Mouse (Mus musculus) MEL (cell line): ENCODE measurements around the gene Atp10a. TPM values are rescaled to one million over a fixed set of nuclear protein-coding genes. Genes with fewer than 3 reads are reported as not detected.

Experiments
- DNase-seq: peaks from one replicate; pipeline ENCODE4 v3.0.0; 2011; ENCODE audit warnings: low read depth, low spot score
- H3K27ac ChIP-seq: 2 replicates; pipeline ENCODE4 v1.5.1; 2012; ENCODE audit warnings: low read depth, mild to moderate bottlenecking, control low read depth, low read length, moderate library complexity; ENCODE audit not compliant: control insufficient read depth
- H3K27me3 ChIP-seq, 2 experiments: fragments of 150-350 bp in 1 of 2; sonication (generic) in 1 of 2; 2 replicates each; pipeline ENCODE4 v1.6.1; 2012; ENCODE audit warnings: low read length in 2 of 2, mild to moderate bottlenecking in 2 of 2, improper control_type of control experiment in 1 of 2, moderate library complexity in 1 of 2; ENCODE audit not compliant: insufficient read depth in 2 of 2, control insufficient read depth in 1 of 2
- H3K36me3 ChIP-seq, 2 experiments: 2 replicates each; pipeline ENCODE4 v1.6.1; 2012 to 2014; ENCODE audit warnings: low read length in 2 of 2, improper control_type of control experiment in 1 of 2, inconsistent platforms in 1 of 2, mild to moderate bottlenecking in 1 of 2; ENCODE audit not compliant: insufficient read depth in 2 of 2, control insufficient read depth in 1 of 2
- H3K4me1 ChIP-seq, 2 experiments: fragments of 150-350 bp in 1 of 2; sonication (generic) in 1 of 2; 2 replicates each; pipeline ENCODE4 v1.6.1; 2012; ENCODE audit warnings: low read length in 2 of 2, improper control_type of control experiment in 1 of 2, mild to moderate bottlenecking in 1 of 2; ENCODE audit not compliant: insufficient read depth in 2 of 2, control insufficient read depth in 1 of 2
- H3K4me3 ChIP-seq, 2 experiments: fragments of 150-350 bp in 1 of 2; sonication (generic) in 1 of 2; 2 replicates each; pipeline ENCODE4 v1.5.1; 2012; ENCODE audit warnings: low read depth in 2 of 2, low read length in 2 of 2, mild to moderate bottlenecking in 2 of 2, moderate library complexity in 2 of 2, control low read depth in 1 of 2, improper control_type of control experiment in 1 of 2; ENCODE audit not compliant: control insufficient read depth in 1 of 2, insufficient read depth in 1 of 2
- H3K79me2 ChIP-seq: 2 replicates; pipeline ENCODE4 v1.6.1; 2012; ENCODE audit warnings: mild to moderate bottlenecking, low read length, moderate library complexity; ENCODE audit not compliant: control insufficient read depth, poor library complexity, insufficient read depth
- H3K9ac ChIP-seq: 2 replicates; pipeline ENCODE4 v1.6.1; 2012; ENCODE audit warnings: low read depth, mild to moderate bottlenecking, control low read depth, low read length, moderate library complexity; ENCODE audit not compliant: control insufficient read depth, poor library complexity, severe bottlenecking
- H3K9me3 ChIP-seq: fragments of 150-350 bp; sonication (generic); replicated peaks from 2 replicates; pipeline ENCODE4 v1.6.1; 2012; ENCODE audit warnings: mild to moderate bottlenecking, low read length, improper control_type of control experiment, moderate library complexity; ENCODE audit not compliant: insufficient read depth
- CHD1 ChIP-seq: IDR thresholded peaks from 2 replicates; pipeline ENCODE4 v1.6.1; 2012; ENCODE audit warnings: low read depth, mild to moderate bottlenecking, inconsistent platforms, low read length, improper control_type of control experiment
- CTCF ChIP-seq, 3 experiments: IDR thresholded peaks in 2 of 3; conservative IDR thresholded peaks in 1 of 3; 2 replicates each; pipeline ENCODE4 v1.5.1; 2011 to 2012; ENCODE audit warnings: low read length in 3 of 3, low read depth in 2 of 3, mild to moderate bottlenecking in 2 of 3, improper control_type of control experiment in 1 of 3, inconsistent platforms in 1 of 3, mixed read lengths in 1 of 3, moderate library complexity in 1 of 3; ENCODE audit not compliant: control insufficient read depth in 1 of 3, insufficient read depth in 1 of 3, poor library complexity in 1 of 3, severe bottlenecking in 1 of 3
- E2F4 ChIP-seq: IDR thresholded peaks from 2 replicates; pipeline ENCODE4 v1.6.1; 2011; ENCODE audit warnings: low read depth, low read length, improper control_type of control experiment, borderline replicate concordance
- EP300 ChIP-seq, 2 experiments: IDR thresholded peaks; 2 replicates each; pipeline ENCODE4 v1.6.1; 2011; ENCODE audit warnings: improper control_type of control experiment in 2 of 2, low read length in 2 of 2, low read depth in 1 of 2, mild to moderate bottlenecking in 1 of 2
- JUND ChIP-seq: IDR thresholded peaks from 2 replicates; pipeline ENCODE4 v1.6.1; 2011; ENCODE audit warnings: low read depth, mild to moderate bottlenecking, improper control_type of control experiment, low read length
- KAT2A ChIP-seq: conservative IDR thresholded peaks from 2 replicates; pipeline ENCODE4 v1.6.1; 2012; ENCODE audit warnings: low read depth, low read length, improper control_type of control experiment, inconsistent platforms
- MXI1 ChIP-seq: IDR thresholded peaks from 2 replicates; pipeline ENCODE4 v1.6.1; 2011; ENCODE audit warnings: mild to moderate bottlenecking, low read depth, low read length, improper control_type of control experiment
- MYB ChIP-seq: IDR thresholded peaks from 2 replicates; pipeline ENCODE4 v1.6.1; 2011; ENCODE audit warnings: mild to moderate bottlenecking, low read depth, low read length, improper control_type of control experiment
- NELFE ChIP-seq: IDR thresholded peaks from 2 replicates; pipeline ENCODE4 v1.6.1; 2011; ENCODE audit warnings: low read depth, low read length, improper control_type of control experiment
- POLR2AphosphoS5 ChIP-seq: IDR thresholded peaks from 2 replicates; pipeline ENCODE4 v1.6.1; 2012; ENCODE audit warnings: low read depth, borderline replicate concordance, mild to moderate bottlenecking, inconsistent platforms, low read length, moderate library complexity, mixed read lengths
- RCOR1 ChIP-seq: IDR thresholded peaks from 2 replicates; pipeline ENCODE4 v1.6.1; 2012; ENCODE audit warnings: low read depth, mild to moderate bottlenecking, inconsistent platforms, low read length, improper control_type of control experiment
- SIN3A ChIP-seq: IDR thresholded peaks from 2 replicates; pipeline ENCODE4 v1.6.1; 2012; ENCODE audit warnings: low read length, improper control_type of control experiment, inconsistent platforms
- TAL1 ChIP-seq: IDR thresholded peaks from 2 replicates; pipeline ENCODE4 v1.6.1; 2012; ENCODE audit warnings: mild to moderate bottlenecking, inconsistent platforms, low read length, moderate library complexity, mixed read lengths
- UBTF ChIP-seq: IDR thresholded peaks from 2 replicates; pipeline ENCODE4 v1.6.1; 2012; ENCODE audit warnings: low read depth, mild to moderate bottlenecking, inconsistent platforms, low read length, improper control_type of control experiment, moderate library complexity, borderline replicate concordance; ENCODE audit not compliant: insufficient read depth
- USF2 ChIP-seq, 2 experiments: IDR thresholded peaks; 2 replicates each; pipeline ENCODE4 v1.6.1; 2011 to 2012; ENCODE audit warnings: improper control_type of control experiment in 2 of 2, low read length in 2 of 2, borderline replicate concordance in 1 of 2, inconsistent platforms in 1 of 2, low read depth in 1 of 2, mild to moderate bottlenecking in 1 of 2; ENCODE audit not compliant: insufficient read depth in 1 of 2
- ZC3H11A ChIP-seq: IDR thresholded peaks from 2 replicates; pipeline ENCODE4 v1.6.1; 2012; ENCODE audit warnings: low read depth, mild to moderate bottlenecking, inconsistent platforms, low read length, improper control_type of control experiment
- ZNF384 ChIP-seq: IDR thresholded peaks from 2 replicates; pipeline ENCODE4 v1.6.1; 2012; ENCODE audit warnings: low read depth, mild to moderate bottlenecking, inconsistent platforms, low read length, improper control_type of control experiment
- polyA plus RNA-seq, 2 experiments: library from polyadenylated mRNA; stranded (reverse) in 1 of 2; unstranded in 1 of 2; fragments of >175 nt in 1 of 2; fragments of >200 nt in 1 of 2; gene quantifications; 2 replicates each; pipeline versions ENCODE4 v1.2.1 to v1.2.4; 2012; ENCODE audit warnings: low replicate concordance in 2 of 2, low read depth in 1 of 2; ENCODE audit not compliant: insufficient read length in 2 of 2, insufficient read depth in 1 of 2, missing spikeins in 1 of 2
- total RNA-seq: library from RNA; depleted of rRNA; stranded (reverse); fragments of 300-350 nt; gene quantifications from 2 replicates; pipeline ENCODE4 v1.2.3, GENCODE M21; 2012

Gene Atp10a
- total and polyA plus RNA-seq, 3 experiments: not detected

- TF ChIP-seq MXI1 (no peak), MYB (no peak), ZC3H11A (no peak), NELFE (no peak), RCOR1 (no peak), E2F4 (no peak)
- TF ChIP-seq, all 39 proteins: peak for 0
- Histone ChIP-seq H3K9me3 (no peaks in the 10 kb centered on the region), H3K36me3 (no peaks in the 10 kb centered on the region), H3K27me3 (no peaks in the 10 kb centered on the region), H3K4me1 (no peaks in the 10 kb centered on the region), H3K4me3 (no peak overlapping the region), H3K79me2 (no peaks in the 10 kb centered on the region), H3K27ac (no peak overlapping the region), H3K9ac (no peak overlapping the region)
- no peak for DNase-seq
Observed at GRCm38 (mm10) chr7:58840367-58840766, 184.4 kb downstream of the Atp10a start.

- Histone ChIP-seq H3K9ac (no peak overlapping the region), H3K79me2 (no peaks in the 10 kb centered on the region), H3K4me1 (no peaks in the 10 kb centered on the region), H3K9me3 (no peaks in the 10 kb centered on the region), H3K4me3 (no peak overlapping the region), H3K27me3 (no peaks in the 10 kb centered on the region), H3K36me3 (no peaks in the 10 kb centered on the region), H3K27ac (no peak overlapping the region)
- no peak for DNase-seq
- TF ChIP-seq EP300 (IDR thresholded peaks at IDR 0.05; ENCODE audit: low read depth in 1 of 2, low read length in 2 of 2): no peak
- TF ChIP-seq SIN3A: no peak
- no peak for TF ChIP-seq USF2 (IDR thresholded peaks at IDR 0.05; ENCODE audit: borderline replicate concordance in 1 of 2, insufficient read depth in 1 of 2, low read depth in 1 of 2, low read length in 2 of 2)
- TF ChIP-seq MXI1: no peak
- TF ChIP-seq POLR2AphosphoS5: no peak
- no peak for TF ChIP-seq UBTF
- TF ChIP-seq ZNF384: no peak
- no peak for TF ChIP-seq KAT2A
- TF ChIP-seq TAL1: no peak
- no peak for TF ChIP-seq CTCF (IDR thresholded peaks at IDR 0.05 in 2 of 3, conservative IDR thresholded peaks at IDR 0.05 in 1 of 3; ENCODE audit: control insufficient read depth in 1 of 3, insufficient read depth in 1 of 3, low read depth in 2 of 3, low read length in 3 of 3, poor library complexity in 1 of 3, severe bottlenecking in 1 of 3)
- TF ChIP-seq RCOR1: no peak
- TF ChIP-seq ZC3H11A: no peak
- TF ChIP-seq CHD1: no peak
- TF ChIP-seq JUND: no peak
Observed at GRCm38 (mm10) chr7:58841066-58841465, 185.1 kb downstream of the Atp10a start.
